Mouse (Mus musculus): Measurements from ENCODE around the gene Ttc7b. TPM values are rescaled to one million over a fixed set of nuclear protein-coding genes. Genes with fewer than 3 reads are reported as not detected.

The Ttc7b gene
- total RNA-seq, 2 experiments from 2014 or later: 87.5 to 91.4 TPM

DNA sequence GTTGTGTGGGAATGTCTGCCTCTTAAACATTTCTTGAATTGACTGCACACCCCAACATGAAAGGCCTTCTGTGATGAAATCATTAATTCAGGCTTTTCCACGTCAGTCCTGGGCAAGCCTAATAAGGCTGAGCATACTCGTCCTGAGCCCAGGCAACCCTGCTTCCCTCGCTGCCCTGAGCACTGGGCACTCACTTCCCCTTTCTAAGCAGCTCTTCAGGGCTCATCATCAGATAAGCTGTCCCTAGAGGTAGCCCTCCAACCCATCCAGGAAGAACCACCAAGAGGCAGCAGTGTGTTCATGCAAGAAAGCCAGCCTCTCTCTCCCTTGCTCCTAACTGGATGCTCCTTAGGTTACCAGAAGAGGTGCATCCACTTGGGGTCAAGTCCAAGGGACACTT, 27.9 kb downstream of the Ttc7b start:
- DNase-seq (ENCODE audit: low spot score in 2 of 2): no peak

DNA sequence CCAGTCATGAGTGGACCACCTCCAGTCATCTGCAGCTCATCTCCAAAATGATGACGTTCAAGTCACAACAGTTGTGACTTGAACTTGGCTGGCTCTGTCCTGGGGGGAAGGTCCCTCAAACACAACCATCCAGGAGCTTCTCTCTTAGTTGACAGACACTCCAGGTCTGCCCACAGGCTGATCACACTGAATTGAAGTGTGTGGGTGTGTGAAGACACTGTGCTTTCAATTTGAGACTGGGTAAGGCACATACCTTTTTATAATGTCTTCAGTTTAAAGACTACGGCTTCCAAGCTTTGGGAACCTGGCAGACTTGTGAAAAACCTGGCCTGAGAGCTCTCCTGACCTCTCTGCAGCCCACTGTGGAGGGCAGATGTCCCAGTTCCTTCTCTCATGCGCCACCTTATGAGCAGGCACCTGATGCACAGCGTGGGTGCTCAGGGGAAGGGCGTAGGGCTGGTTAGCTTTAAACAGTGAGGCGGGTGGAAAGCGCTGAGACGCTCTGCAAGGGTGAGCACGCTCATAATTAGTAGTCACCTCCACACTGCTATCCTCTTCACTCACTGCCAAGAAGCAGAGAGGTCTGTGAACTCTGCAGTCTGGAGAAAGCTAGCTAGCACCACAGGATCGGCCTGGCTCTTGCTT, 28.5 kb downstream of the Ttc7b start:
- no peak for DNase-seq (ENCODE audit: low spot score in 2 of 2)

DNA sequence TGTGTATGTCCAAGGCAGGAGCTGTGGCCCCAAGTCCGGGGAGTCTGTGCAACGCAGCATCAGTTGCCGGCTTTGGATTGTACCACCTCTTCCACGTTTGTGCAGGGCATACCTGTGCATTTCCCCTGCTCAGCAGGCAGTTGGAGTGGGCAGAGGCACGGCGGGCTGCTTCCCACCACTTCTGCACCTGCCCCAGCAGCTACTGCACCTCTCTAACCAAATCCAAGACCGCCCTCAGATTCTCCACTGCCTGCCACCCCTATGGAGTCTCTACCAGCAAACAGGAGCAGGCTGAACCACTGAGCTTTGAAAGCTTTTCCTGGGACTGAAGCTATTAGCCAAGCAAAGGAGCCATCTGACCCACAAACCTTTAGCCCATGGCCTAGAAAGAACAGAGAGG, 30.8 kb downstream of the Ttc7b start:
- no peak for DNase-seq (ENCODE audit: low spot score in 2 of 2)

DNA sequence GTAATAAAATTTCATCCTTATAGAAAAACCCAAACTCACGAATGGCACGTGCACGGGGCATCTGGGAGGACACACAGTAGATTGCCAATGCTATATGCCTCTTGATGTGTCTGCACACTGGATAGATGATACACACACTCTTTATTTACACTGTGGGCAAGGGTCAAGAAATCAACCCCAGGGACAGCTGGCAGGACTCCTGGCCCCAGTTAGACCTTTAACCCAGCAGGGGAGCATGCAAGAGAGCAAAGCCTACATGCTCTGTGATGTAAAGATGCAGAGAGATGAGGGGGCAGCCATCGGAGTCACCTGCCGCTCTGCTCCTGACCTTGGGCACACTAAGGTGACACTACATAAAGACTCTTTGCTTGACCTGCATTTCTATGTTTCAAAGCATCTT, 32.3 kb downstream of the Ttc7b start:
- no peak for DNase-seq (ENCODE audit: low spot score in 2 of 2)

DNA sequence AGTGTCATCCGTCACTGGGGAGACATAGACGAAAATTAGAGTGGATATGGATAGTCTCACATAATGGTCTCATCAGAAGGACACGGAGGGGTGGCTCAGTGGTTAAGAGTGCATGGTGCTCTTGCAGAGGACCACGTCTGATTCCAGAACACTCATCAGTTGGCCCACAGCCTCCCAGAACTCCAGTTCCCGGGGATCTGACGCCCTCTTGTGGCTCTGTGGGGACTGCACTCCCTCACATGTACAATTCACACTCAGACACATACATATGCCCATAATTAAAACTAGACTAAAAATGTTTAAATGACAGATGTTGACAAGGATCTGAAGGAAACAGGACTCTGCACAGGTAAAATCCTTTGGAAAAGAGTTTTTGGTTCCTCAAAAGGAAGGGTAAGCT, 34.4 kb downstream of the Ttc7b start:
- peak in 1 of 2 experiments; percentile 44 for DNase-seq (ENCODE audit: low spot score in 2 of 2)

DNA sequence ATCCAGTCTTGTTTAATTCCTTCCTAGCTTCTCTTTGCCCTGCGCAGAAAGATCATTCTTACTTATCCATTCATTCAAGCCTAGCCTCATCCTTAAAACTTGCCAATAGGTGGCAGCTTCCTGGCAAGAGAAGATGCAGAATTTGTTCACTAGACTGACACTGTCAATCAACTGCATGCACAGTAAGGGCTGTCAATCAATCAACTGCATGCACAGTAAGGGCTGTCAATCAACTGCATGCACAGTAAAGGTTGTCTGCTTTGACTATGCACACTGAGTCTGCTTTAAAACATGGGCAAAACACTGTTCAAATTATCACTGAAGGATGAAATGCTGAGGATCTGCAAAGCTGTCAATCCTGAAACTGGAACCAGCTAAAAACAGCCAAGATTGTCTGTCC, 37.6 kb downstream of the Ttc7b start:
- no peak for DNase-seq (ENCODE audit: low spot score in 2 of 2)

DNA sequence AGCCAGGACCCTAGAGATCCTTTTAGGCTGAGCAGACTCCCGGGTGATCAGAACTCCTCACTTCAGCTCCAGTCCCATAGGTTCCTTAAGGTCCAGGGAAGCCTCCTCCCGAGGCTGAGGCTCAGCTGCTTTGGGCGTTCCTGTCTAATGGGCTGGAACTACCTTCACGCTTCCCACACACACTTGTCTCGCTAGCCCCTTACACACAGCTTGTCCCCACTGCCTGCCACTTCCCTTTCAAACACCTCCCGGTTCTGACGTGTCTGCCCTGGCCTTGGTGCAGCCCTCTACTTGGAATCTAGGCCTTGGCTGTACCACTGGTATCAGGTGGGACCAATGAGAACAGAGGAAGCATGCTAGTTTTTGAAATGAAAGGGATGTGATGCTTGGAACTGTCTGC, 38.4 kb downstream of the Ttc7b start:
- DNase-seq (ENCODE audit: low spot score in 2 of 2): no peak

DNA sequence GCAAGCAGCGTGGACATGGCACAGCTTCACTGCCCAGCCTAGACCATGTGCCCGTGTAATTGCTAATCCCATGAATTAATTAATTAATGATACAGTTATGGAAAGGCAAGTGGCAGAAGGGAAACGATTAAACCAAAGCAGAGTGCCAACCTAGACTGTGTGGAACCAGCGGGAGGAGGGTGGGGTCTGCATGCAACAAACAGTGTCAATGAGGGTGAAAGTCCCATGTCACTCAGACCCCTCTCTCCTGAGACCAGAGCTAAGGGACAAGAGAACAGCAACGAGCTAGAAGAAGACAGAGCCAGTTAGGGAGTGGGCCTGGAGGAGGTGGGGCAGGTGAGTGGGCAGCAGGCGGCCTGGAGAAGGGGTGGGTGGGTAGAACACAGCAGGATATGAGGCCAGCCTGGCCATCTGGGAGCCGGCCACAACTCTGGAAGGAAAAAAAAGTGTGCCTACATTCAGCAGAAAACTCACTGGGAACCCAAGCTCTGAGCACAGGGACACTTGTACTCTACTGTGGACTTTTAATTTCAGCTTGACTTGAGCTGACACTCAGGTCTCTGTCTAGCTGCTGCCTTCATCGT, 39.1 kb downstream of the Ttc7b start:
- DNase-seq (ENCODE audit: low spot score in 2 of 2): no peak

DNA sequence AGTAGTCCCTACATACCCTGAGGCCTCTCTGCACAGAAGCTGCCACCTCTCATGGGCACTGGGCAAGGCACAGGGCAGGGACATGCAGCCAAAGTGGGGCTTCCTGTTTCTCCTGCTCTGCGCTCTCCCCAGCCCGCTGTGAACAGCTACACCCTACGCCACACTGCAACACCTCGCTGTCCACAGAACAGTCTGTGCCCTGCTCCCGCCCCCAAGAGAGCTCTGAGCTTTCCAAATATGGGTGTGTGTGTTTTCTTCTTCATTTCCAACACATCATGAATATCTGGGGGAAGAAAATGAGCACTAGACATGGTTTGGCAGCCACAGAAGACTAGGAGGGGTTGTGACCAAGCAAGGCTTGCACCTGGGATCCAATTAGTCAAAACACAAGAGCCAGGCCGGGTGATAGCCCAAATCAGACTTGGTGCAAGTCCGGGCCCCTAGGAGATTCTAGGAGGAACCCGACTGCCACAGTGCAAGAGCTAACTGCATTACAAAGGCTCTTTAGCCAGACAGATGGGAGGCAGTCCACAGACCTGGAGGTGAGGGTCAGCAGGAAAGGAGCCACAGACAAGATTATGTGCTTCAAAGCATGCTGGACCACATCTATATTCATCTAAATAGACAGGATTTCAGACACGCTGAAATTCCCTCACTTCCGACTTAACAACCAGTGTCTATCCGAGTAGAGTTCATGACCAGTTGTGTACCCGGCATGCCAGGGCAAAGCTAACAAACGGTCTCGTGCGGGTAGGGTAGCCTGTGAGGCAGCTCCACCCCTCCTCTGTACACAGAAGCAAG, 39.8 kb downstream of the Ttc7b start:
- DNase-seq (ENCODE audit: low spot score in 2 of 2): no peak

DNA sequence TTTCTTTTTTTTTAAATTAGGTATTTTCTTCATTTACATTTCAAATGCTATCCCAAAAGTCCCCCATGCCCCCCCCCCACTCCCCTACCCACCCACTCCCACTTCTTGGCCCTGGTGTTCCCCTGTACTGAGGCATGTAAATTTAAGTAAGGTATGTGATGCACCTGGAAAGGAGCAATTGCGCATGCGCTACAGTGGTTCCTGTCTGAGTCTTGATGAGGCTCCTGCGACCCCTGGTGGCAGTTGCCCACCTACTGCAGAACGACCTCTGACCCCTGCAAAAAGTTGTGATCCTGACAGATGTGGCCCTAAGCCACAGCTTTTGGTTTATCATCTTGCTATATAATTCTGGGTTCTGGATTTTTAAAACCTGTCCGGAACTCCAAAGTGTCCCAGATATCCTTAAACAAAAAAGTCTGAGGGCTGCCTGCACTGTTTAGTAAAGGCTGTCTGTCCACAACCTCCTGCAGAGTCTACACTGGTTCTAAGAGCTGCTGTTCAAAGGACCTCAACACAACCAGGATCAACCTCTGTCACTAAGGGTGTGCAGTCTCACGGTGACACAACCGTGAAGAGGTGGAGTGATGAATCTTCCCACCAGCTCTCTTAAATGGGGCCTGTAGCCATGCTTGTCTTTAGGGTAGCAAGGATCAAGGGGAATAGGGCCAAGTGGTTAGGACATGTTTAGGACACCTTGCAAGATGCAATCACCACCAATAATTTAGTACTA, 40.6 kb downstream of the Ttc7b start:
- DNase-seq (ENCODE audit: low spot score in 2 of 2): peak in 1 of 2 experiments; percentile 53

DNA sequence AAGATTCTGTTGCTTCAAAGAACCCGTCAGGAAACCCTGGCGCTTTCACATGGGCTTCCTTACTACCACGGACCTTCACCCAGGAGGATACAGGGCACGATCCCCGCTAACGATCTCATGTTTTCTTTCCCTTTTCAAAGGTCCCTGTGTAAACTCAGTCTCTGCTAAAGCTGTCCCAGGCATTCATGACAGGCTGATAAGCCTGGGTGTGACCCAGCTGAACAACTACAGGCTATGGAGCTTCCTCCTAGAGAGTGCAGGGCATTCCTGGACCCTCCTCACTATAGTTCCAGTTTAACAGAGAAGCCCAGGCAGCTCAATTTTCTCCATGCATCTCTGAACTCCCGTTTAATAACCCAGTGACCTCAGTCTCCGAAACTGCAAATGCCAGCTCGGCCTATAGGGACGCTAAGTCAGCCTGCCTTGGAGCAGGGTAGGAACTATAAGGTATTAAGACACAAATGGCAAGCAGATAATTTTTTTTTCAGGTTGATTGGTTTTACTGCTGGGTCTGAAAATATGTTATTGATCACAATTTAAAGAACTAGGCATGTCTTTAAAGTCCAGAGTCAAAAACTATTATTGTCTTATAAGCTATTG, 41.3 kb downstream of the Ttc7b start:
- DNase-seq (ENCODE audit: low spot score in 2 of 2): no peak

DNA sequence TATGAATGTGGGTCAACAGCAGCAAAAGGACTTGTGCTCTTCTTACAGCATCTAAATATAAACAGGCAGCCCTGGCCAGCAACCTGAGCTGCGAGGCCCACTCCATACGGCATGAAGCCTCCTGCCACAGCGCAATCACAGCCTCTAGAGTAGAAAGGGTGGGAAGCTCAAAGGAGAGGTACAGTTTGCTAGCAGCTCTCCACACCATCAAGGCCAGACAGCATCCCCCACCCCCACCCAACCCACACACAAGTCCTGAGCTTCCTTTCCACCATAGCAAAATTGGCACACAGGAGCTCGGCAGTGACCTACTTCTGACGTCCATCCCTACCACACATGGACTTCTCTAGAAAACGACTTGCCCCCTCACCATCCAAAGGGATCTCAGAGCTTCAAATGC, 42.0 kb downstream of the Ttc7b start:
- no peak for DNase-seq (ENCODE audit: low spot score in 2 of 2)

DNA sequence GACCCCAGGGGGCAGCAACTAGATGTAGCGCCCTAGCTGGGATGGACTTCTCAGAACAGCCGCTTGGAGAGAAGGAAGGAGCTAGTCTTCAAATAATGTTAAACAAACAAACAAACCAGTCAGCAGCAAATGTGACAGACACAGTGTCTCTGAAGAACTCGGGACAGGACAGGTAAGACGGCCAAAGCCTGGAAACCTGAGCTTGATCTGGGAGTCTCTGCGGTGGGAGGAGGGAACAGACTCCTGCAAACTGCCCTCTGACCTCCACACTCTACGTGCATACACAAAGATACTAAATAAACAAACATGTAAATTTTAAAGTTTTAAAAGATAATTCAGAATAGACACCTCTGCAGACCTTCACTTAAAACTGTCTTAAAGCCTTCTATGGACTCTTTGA, 42.5 kb downstream of the Ttc7b start:
- no peak for DNase-seq (ENCODE audit: low spot score in 2 of 2)

DNA sequence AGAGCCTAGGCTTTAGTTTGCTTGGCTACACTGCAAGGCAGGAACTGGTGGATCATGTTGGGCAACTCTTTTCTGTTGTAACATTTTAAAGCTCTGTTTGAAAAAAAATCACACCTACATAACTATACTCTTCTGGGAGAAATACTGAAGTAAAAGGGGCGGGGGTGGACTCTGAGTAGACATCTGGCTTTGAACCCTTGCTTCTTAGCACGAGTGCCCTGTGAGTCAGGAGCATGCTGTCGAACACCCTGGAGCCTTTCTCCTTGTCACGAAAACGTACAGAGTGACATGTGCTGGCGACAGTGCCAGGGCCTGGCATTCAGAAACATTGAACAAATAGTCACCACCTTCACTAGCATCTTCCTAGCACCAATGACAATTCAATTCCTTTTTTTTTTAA, 43.2 kb downstream of the Ttc7b start:
- no peak for DNase-seq (ENCODE audit: low spot score in 2 of 2)

DNA sequence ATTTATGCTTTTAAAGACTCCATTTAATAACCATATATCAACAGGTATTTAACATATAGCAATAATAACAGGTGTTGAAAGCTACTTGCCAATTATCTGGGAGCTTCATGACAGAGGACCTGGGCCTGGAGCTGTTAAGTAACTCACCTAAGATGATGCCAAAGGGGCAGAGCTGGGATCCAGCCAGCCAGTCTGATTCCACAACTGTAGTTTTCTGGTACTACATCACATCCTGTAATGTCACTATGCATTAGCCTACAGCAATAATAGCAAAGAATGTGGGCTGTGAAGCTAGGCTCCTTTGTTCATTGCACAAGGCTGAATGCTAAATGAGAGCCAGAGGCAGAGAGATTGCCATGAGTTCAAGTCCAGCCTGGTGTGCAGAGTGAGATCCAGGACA, 44.3 kb downstream of the Ttc7b start:
- DNase-seq (ENCODE audit: low spot score in 2 of 2): no peak

DNA sequence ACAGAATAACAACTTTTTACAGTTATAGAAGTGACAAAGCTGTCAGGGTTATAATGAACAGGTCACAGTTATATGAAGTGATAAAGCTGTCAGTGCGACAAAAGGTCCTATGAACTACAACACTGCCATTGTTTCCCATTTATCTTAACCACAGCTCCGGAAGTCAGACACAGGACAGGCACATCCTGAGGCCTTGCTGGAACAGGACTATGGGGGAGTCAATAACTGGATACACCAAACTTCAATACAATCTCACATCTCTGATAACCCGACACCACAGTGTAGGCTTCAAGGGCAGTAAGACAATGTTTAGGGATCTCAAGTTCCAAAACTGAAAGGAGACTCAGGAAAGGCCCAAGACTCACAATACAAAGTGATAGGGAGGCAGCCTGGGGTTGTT, 45.1 kb downstream of the Ttc7b start:
- DNase-seq (ENCODE audit: low spot score in 2 of 2): no peak

DNA sequence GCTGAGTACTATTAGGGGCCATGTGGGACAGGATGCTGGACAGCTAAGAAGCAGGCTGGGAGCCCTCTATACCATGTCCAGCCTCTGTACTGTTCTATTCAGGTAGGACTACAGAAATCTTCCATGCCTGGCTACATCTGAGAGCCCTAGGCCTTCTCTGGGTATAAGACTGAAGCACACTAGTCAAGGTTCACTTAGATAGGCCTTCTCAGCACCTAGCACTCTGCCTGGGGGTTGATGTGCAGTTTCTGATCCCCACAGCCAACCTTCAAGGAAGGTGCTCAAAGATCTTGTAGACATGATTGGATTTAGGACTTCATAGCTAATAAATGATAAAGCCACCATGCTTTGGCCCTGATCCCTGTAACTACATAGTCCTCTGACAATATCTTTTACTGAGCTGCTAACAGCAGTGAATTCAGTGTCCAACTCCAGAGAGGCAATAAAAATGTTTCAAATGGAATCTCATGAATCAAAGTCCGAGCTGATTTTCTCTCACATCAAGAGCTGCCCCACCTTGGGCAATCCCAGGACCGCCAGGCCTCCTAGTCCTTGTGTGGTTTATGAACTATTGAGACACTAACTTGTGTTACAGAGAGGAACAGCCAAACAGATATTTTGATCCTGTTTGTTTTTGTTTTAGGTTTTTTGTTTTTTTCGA, 45.8 kb downstream of the Ttc7b start:
- DNase-seq (ENCODE audit: low spot score in 2 of 2): no peak

DNA sequence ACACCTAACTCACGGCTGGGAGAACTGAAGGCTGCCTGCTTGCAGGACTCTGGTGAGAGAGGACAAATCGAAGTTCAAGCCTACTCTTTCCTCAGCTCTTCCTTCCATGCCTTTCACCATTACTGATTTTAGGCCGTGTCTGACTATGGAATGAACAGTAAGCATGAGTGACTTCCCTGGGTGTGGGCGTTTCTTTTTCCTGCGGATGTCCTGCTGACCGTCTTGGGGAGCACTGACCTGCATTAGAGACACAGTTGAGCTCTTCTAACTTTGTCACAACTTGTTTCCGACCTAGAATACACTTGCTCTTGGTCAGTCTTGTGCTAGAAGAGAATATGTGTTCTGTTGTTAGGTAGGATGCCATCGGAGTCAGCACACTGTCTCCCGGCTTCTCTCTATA, 50.3 kb downstream of the Ttc7b start:
- no peak for DNase-seq (ENCODE audit: low spot score in 2 of 2)

DNA sequence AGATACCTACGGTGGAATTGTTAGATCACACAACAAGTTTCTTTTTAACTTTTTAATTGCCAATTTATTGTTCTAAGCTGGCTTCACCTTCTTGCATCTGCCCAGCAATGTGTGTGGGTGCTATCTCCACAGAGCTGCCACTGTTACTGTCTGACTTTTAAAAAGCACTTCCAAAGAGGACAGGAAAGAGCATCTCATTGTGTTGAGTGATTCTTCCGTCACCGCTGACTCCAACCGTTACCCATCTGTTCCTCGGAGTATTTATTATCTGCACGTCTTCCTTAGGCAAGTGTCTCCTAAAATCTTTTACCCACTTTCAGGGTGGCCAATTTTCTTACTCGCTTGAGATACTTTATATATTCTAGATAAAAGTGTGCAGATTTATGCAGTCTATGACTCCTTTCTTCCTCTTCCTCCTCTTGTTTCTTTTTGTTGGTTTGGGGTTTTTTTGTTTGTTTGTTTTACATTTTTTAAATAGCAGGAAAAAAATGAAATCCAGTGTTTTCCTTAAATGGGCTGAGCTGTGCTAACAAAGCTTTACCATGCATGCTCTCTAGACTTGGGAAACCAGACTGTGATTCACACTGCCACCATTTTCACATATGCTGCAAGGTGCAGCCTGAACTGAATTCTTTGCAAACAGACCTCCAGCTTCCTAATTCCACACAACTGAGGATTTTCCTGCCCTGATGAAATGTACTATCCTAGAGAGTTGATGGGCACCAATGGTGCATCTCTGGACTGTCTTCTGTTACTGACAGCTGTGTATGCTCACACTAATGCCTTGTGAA, 50.9 kb downstream of the Ttc7b start:
- no peak for DNase-seq (ENCODE audit: low spot score in 2 of 2)

DNA sequence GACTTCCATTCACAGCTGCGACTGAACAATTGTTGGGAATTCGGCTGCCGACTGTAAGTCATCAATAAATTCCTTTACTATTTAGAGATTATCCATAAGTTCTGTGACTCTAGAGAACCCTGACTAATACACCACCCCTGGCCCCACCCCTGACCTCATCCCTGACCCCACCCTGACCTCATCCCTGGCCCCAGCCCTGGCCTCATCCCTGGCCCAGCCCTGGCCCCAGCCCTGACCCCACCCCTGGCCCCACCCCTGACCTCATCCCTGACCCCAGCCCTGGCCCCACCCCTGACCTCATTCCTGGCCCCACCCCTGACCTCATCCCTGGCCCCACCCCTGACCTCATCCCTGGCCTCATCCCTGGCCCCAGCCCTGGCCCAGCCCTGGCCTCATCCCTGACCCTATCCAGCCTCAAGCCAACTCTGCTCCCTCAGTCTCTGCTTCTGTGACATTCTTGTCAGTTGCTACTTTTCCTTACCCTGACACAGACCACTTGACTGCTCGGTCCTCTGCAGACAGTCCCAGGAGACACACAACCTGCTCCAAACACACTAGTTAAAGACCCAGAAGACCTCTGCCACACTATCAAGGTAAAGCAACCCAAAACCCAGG, 55.4 kb downstream of the Ttc7b start:
- no peak for DNase-seq (ENCODE audit: low spot score in 2 of 2)

Measured in adrenal gland, adult 18-20 months (tissue).